Mouse (Mus musculus) stomach, embryonic 14.5 days (tissue): ENCODE measurements at regions not wholly inside any gene's neighbourhood (a gene's known extent, or its start where the extent isn't known, plus 50 kb on each side); places are given as distances from the start of the nearest gene placed in this dataset.
A peak's percentile ranks its signal among the peaks of the same experiment; 100 is the strongest.

Source experiments
- ATAC-seq: fragments of 200-750 bp; cut with Nextera tagmentation; 2 replicates; pipeline ENCODE4 v1.8.0; 2017; ENCODE audit warnings: low read depth, moderate TSS enrichment; ENCODE audit not compliant: insufficient number of reproducible peaks, insufficient read depth, low FRiP score
- H3K27ac ChIP-seq: fragments of 300-500 bp; sonication (generic); 2 replicates; pipeline ENCODE4 v1.5.1; 2014; ENCODE audit warnings: mild to moderate bottlenecking, low read length, moderate library complexity, mixed read lengths
- H3K27me3 ChIP-seq: fragments of 300-500 bp; sonication (generic); 2 replicates; pipeline ENCODE4 v1.6.1; 2014; ENCODE audit warnings: low read length, control low read depth, mixed read lengths; ENCODE audit not compliant: control insufficient read depth, insufficient read depth
- H3K36me3 ChIP-seq: fragments of 300-500 bp; sonication (generic); 2 replicates; pipeline ENCODE4 v1.6.1; 2014; ENCODE audit warnings: mild to moderate bottlenecking, control low read depth, low read length, moderate library complexity, mixed read lengths; ENCODE audit not compliant: control insufficient read depth, insufficient read depth
- H3K4me1 ChIP-seq: fragments of 300-500 bp; sonication (generic); 2 replicates; pipeline ENCODE4 v1.6.1; 2014; ENCODE audit warnings: low read length, control low read depth, mixed read lengths; ENCODE audit not compliant: control insufficient read depth, insufficient read depth
- H3K4me2 ChIP-seq: fragments of 300-500 bp; sonication (generic); replicated peaks from 2 replicates; pipeline ENCODE4 v1.6.1; 2014; ENCODE audit warnings: low read depth, low read length, control low read depth
- H3K4me3 ChIP-seq: fragments of 300-500 bp; sonication (generic); 2 replicates; pipeline ENCODE4 v1.5.1; 2014; ENCODE audit warnings: low read depth, low read length, control low read depth
- H3K9ac ChIP-seq: fragments of 300-500 bp; sonication (generic); replicated peaks from 2 replicates; pipeline ENCODE4 v1.6.1; 2014; ENCODE audit warnings: low read depth, mild to moderate bottlenecking, control low read depth, low read length, moderate library complexity, mixed read lengths
- H3K9me3 ChIP-seq: fragments of 300-500 bp; sonication (generic); 2 replicates; pipeline ENCODE4 v1.6.1; 2016; ENCODE audit warnings: low read depth, low read length, control low read depth; ENCODE audit not compliant: control insufficient read depth
- WGBS: fragments of 180-500 bp; shearing (Covaris S2); extraction: QIAGEN DNeasy Blood & Tissue Kit; methylation state at CpG from one replicate; pipeline ENCODE4 v1.1.7; 2014; 5-methylcytosine and 5-hydroxymethylcytosine counted together

DNA sequence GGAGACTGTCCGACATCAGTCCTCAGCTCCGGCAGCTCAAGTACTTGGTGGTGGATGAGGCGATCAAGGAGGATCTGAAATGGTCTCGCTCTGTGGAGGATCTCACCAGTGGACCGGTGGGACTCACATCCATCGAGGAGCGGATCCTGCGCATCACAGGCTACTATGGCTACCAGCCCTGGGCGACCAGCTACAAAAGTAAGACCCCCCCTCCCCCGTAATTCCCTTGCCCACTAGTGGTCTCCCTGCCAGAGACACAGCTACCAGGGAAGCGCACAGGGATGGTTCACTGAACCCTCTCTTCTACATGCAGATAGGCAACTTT lies 144.5 kb downstream of the Kcnk1 start:
- H3K27ac ChIP-seq: no peak overlapping the region
- H3K4me2 ChIP-seq: peak overlapping the region; percentile 99
- 23% methylated on average over 11 of the region's 11 CpGs for WGBS
- H3K9ac ChIP-seq: no peak overlapping the region
- H3K9me3 ChIP-seq: no peaks in the 10 kb centered on the region
- H3K36me3 ChIP-seq: no peaks in the 10 kb centered on the region
- H3K4me3 ChIP-seq: peak overlapping the region; percentile 50
- H3K27me3 ChIP-seq: 0 out of 2 replicates have a peak, but pooled peaks cover 13% of the 10 kb centered on the region
- ATAC-seq: peak; percentile 11; the same call in 1 of the 2 replicates
- peaks cover 4% of the 10 kb centered on the region; the same call in 1 of the 2 replicates for H3K4me1 ChIP-seq

DNA sequence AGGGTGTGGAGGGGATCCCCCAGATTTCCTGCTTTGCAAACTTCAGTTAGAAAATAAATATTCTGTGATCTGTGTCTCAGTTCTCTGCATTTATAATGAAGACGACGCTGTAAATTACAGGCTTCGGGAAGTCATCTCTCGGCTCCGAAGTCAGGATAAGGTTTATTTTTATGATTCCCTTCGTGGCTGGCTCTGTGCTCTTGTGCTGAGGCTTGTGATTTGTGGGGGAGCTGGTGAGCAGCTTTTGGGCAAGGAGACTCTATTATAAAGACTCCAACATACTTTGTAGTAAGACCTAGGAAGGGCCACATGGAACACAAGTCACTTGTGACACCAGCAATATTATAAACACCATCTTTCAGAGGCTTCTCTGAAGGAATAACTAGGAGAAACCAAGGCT lies 146.0 kb downstream of the Kcnk1 start:
- H3K27ac ChIP-seq: no peak overlapping the region
- H3K27me3 ChIP-seq: 0 out of 2 replicates have a peak, but pooled peaks cover 13% of the 10 kb centered on the region
- H3K4me1 ChIP-seq: peaks cover 4% of the 10 kb centered on the region; the same call in 1 of the 2 replicates
- no peaks in the 10 kb centered on the region for H3K9me3 ChIP-seq
- no peak overlapping the region for H3K4me2 ChIP-seq
- 79% methylated on average over 6 of the region's 6 CpGs for WGBS
- no peak overlapping the region for H3K4me3 ChIP-seq
- no peak overlapping the region for H3K9ac ChIP-seq
- no peaks in the 10 kb centered on the region for H3K36me3 ChIP-seq
- no peak for ATAC-seq

DNA sequence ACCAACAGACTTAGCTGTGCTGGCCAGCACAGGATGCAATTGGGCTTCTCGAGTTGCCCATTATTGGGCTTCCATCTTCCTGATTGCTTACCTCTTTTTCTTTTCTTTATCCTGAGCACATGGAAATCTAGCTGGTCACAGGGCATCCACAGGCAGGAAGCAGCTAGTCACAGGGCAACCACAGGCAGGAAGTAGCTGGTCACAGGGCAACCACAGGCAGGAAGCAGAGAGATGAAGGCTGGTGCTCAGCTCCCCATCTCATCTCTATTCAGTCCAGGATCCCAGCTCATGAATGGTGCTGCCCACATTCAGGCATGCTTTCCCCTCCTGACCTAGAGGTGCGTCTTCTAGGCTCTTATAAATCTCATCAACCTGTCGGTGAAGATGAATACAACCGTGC lies 146.8 kb upstream of the Slc35f3 start:
- H3K9ac ChIP-seq: no peak overlapping the region
- ATAC-seq: no peak
- no peaks in the 10 kb centered on the region for H3K36me3 ChIP-seq
- no peak overlapping the region for H3K4me3 ChIP-seq
- 84% methylated on average over 4 of the region's 4 CpGs for WGBS
- no peak overlapping the region for H3K4me2 ChIP-seq
- no peaks in the 10 kb centered on the region for H3K9me3 ChIP-seq
- no peak overlapping the region for H3K27ac ChIP-seq
- H3K4me1 ChIP-seq: no peaks in the 10 kb centered on the region
- H3K27me3 ChIP-seq: no peaks in the 10 kb centered on the region

- 0 out of 2 replicates have a peak, but pooled peaks cover 4% of the 10 kb centered on the region for H3K4me1 ChIP-seq
- whole genome bisulfite sequencing: 43% methylated on average over 1 of the region's 1 CpGs
- H3K9me3 ChIP-seq: no peaks in the 10 kb centered on the region
- no peak overlapping the region for H3K4me2 ChIP-seq
- no peak overlapping the region for H3K9ac ChIP-seq
- H3K27me3 ChIP-seq: no peaks in the 10 kb centered on the region
- H3K36me3 ChIP-seq: no peaks in the 10 kb centered on the region
- no peak overlapping the region for H3K4me3 ChIP-seq
- ATAC-seq: no peak
- H3K27ac ChIP-seq: no peak overlapping the region
Measured at GRCm38 (mm10) chr8:126153955-126154354, 144.4 kb upstream of the Slc35f3 start.

DNA sequence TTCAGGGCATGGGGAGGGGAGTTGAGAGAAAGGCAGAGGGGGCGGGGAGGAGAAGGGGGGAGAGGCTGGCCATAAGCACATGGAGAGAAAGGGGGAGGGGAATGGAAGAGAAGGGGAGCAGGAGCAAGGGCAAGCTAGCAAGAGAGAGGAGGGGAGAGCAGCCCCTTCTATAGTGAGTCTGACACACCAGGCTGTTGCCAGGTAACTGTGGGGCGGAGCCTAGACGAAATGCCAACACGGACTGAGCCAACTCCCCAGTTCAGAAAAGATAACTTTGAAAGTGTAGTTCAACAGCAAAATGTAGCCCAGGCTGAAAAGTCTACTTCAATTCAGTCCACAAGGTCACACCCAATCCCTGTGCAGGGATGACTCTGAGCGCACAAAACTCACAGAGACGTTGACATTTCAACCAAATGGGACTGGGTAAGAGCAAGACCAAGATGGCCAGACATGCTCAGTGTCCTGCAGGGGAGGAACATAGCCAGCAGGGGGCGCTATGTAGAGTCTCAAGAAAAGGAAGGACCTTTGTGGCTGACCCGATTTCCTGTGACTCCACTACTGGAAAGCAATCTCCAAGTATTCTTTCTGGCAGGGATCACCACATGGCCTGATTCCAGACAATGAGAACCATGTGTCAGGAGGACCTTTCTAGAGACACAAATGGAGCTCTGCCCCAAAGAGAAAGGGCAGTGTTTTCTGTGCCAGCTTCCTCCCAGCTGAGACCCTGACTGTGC lies 140.7 kb upstream of the Slc35f3 start:
- ATAC-seq: peak; percentile 75; the same call in 1 of the 2 replicates
- no peak overlapping the region for H3K9ac ChIP-seq
- H3K27ac ChIP-seq: no peak overlapping the region
- H3K9me3 ChIP-seq: no peaks in the 10 kb centered on the region
- no peaks in the 10 kb centered on the region for H3K36me3 ChIP-seq
- H3K4me2 ChIP-seq: no peak overlapping the region
- no peaks in the 10 kb centered on the region for H3K27me3 ChIP-seq
- 0 out of 2 replicates have a peak, but pooled peaks cover 4% of the 10 kb centered on the region for H3K4me1 ChIP-seq
- 68% methylated on average over 8 of the region's 8 CpGs for WGBS
- H3K4me3 ChIP-seq: no peak overlapping the region

GRCm38 (mm10) chr8:126159485-126159884 lies 138.9 kb upstream of the Slc35f3 start:
- Histone ChIP-seq H3K4me2 (no peak overlapping the region), H3K9me3 (no peaks in the 10 kb centered on the region), H3K9ac (no peak overlapping the region), H3K36me3 (no peaks in the 10 kb centered on the region), H3K27me3 (no peaks in the 10 kb centered on the region), H3K4me3 (no peak overlapping the region), H3K4me1 (0 out of 2 replicates have a peak, but pooled peaks cover 4% of the 10 kb centered on the region), H3K27ac (no peak overlapping the region)
- no peak for ATAC-seq
- 96% methylated on average over 4 of the region's 4 CpGs for WGBS

DNA sequence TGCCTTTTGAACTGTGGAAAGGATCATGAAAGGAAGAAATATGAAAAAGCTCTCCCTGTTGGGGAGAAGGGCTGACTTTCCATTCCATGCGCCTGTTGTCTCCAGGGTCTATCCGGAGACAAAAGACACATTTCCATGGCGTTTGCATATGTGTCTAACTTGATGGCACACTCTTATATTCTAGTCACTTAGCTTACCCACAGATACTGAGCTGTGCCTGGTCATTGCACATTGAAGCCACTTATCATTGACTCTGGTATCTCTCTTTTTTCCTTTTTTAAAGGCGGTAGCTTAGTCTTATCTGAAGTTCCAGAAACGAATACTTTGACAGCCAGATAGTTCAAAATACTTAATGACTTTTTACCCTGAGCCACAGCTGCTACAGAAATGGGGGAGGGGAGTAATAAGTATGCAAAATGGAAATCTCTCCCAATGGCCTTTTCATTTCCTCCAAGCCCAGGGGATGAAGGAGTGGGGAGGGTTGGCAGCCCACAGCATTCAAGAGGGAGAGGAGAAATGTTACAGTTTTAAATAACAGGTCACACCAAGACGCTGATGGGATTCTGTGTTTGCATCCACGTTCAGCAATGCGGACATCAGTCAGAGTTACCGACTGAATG lies 137.9 kb upstream of the Slc35f3 start:
- ATAC-seq: no peak
- Histone ChIP-seq H3K4me2 (no peak overlapping the region), H3K9ac (no peak overlapping the region), H3K36me3 (no peaks in the 10 kb centered on the region), H3K4me3 (no peak overlapping the region), H3K9me3 (no peaks in the 10 kb centered on the region), H3K27me3 (no peaks in the 10 kb centered on the region), H3K27ac (no peak overlapping the region), H3K4me1 (0 out of 2 replicates have a peak, but pooled peaks cover 4% of the 10 kb centered on the region)
- WGBS: 56% methylated on average over 9 of the region's 9 CpGs

DNA sequence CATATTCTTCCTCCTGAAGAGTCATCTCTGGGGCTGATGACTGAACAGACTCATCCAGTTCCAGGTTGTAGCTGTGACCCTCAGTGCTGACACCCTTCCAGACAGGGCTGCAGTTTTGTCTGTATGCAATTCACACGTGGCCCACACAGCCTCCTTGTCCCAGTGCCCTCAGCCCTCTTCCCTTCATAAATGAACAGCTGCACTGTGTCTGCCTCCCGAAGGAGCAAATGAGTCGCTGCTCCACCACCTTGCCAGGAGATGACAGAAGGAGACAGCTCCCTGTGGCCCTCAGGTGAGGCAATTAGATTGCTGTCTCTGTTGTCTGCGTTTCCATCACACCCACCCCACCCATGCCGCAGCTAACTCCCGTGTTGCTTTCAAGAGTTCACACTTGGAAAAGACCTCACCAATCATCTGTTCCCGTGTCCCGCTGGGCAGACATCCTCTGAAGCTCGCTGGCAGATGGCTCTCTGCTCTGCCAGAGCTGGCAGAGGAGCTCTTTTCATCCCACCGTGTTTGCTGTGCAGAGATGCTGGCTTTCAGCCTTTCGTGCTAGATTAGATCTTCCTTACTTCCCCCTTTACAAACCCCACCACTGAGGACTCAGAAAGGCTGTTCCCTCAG lies 135.5 kb upstream of the Slc35f3 start:
- H3K4me3 ChIP-seq: no peak overlapping the region
- H3K4me2 ChIP-seq: no peak overlapping the region
- H3K27me3 ChIP-seq: no peaks in the 10 kb centered on the region
- ATAC-seq: no peak
- 0 out of 2 replicates have a peak, but pooled peaks cover 2% of the 10 kb centered on the region for H3K4me1 ChIP-seq
- no peaks in the 10 kb centered on the region for H3K36me3 ChIP-seq
- H3K9me3 ChIP-seq: no peaks in the 10 kb centered on the region
- 22% methylated on average over 11 of the region's 11 CpGs for WGBS
- H3K27ac ChIP-seq: no peak overlapping the region
- no peak overlapping the region for H3K9ac ChIP-seq
